Mouse (Mus musculus): Measurements from ENCODE around the gene Tmem245. TPM values are rescaled to one million over a fixed set of nuclear protein-coding genes. Genes with fewer than 3 reads are reported as not detected.

Gene Tmem245
- polyA plus RNA-seq, 1 experiment from 2014 or later: 11.6 TPM

DNA sequence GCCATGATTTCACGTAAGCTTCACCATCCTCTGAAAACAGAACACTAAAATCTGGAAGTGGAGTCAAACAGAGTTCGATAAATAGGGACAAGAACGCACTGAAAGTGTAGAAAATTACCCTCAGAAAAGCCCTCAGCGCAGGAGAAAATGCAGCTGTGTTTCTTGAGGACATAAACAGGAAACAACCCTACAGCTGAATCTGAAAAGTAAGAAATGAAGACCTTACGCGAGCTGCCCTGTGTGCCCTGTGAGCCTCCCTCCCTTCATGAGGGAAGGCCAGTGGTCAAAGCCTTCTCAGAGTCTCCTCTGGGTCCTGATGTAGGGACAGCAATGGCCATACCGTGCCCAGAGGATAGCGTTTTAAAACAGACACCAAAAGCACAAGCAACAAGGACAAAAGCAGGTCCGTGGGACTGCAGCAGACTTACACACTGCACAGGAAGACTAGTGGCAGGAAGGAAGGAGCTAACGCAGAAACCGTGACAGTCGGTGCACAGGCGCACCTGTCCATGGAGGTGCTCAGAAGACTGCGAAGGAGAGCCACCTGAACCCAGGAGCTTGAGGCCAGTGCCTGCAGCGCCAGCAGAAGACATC is 31.4 kb downstream of the Tmem245 start:
- Histone ChIP-seq H3K4me3 (no peak overlapping the region), H3K9ac (no peak overlapping the region), H3K4me1 (peaks cover 10% of the 10 kb centered on the region), H3K4me2 (replicated peaks) (no peak overlapping the region), H3K36me3 (peaks cover 56% of the 10 kb centered on the region), H3K27ac (no peak overlapping the region), H3K9me3 (no peaks in the 10 kb centered on the region), H3K27me3 (no peaks in the 10 kb centered on the region)
- WGBS: 85% methylated on average over 15 of the region's 15 CpGs
- ATAC-seq (ENCODE audit: low FRiP score, low read depth): no peak

DNA sequence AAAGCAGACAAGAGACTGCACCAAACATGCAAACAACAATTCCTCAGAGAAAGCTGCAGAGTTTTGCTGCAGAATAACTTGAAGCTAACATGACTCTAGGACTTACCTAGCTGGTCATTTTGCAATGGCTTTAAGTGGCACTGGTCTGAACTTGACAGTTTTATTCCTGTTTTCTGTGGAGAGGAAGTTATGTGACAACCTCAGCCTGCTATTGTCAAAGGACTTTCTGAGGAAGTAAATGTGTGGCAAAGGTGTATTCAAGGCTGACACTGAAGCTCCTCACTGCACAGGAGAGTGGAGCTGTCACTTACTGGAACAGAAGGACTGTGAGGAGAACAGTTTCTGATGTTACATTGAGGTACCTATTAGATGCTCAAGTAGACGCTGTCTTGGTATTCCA is 32.5 kb downstream of the Tmem245 start:
- Histone ChIP-seq H3K27ac (no peak overlapping the region), H3K27me3 (no peaks in the 10 kb centered on the region), H3K4me3 (no peak overlapping the region), H3K4me1 (peaks cover 18% of the 10 kb centered on the region), H3K36me3 (peaks cover 67% of the 10 kb centered on the region), H3K9ac (no peak overlapping the region), H3K4me2 (replicated peaks) (no peak overlapping the region), H3K9me3 (no peaks in the 10 kb centered on the region)
- no peak for ATAC-seq (ENCODE audit: low FRiP score, low read depth)
- 100% methylated on average over 1 of the region's 1 CpGs for WGBS

DNA sequence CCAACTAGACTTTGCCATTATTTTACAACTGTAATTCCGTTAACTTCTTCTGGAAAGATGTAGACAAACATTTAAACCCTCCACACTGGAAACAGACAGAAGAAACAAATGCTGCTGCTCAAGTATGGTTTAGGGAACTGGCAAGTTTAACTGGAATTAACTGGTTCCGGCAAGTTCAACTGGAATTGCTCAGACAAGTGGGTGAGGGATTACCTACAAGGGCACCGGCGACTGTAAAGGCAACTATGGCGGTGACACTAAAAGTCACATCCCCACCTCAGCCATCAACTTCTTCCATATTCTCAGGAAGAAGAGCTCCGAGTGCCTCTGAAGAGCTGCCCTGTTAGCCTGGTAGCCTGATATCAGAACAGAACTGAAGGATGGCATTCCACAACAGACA is 32.9 kb downstream of the Tmem245 start:
- Histone ChIP-seq H3K4me1 (peaks cover 22% of the 10 kb centered on the region), H3K27ac (no peak overlapping the region), H3K4me2 (replicated peaks) (no peak overlapping the region), H3K36me3 (peaks cover 71% of the 10 kb centered on the region), H3K27me3 (no peaks in the 10 kb centered on the region), H3K9me3 (no peaks in the 10 kb centered on the region), H3K9ac (no peak overlapping the region), H3K4me3 (no peak overlapping the region)
- ATAC-seq (ENCODE audit: low FRiP score, low read depth): no peak
- 91% methylated on average over 6 of the region's 6 CpGs for WGBS

DNA sequence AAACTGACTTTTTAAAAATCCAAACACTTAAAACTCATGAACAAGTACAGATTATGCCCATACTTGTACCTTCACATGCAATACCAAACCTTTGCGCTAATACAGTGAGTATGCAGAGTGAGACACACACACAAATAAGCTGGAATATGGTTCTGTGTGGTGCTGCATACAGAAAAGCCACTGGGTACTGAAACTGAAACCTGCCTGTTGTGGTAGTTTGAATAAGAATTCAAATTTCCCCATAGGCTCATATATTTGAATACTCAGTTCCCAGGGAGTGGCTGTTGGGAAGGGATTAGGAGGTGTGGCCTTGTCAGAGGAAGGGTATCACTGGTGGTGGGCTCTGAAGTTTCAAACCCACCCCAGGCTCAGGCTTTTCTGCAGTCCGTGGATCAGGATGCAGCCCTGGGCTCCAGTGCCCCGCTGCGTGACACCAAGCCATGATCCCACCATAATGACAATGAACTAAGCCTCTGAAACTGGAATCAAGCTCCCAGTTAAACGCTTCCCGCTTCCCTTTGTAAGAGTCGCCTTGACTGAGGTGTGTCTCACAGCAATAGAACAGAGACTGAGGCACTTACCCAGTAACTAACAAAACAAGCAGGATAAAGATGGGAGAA is 34.7 kb downstream of the Tmem245 start:
- no peak overlapping the region for H3K4me2 ChIP-seq (replicated peaks)
- whole genome bisulfite sequencing: 96% methylated on average over 7 of the region's 7 CpGs
- H3K27ac ChIP-seq: no peak overlapping the region
- H3K9ac ChIP-seq: no peak overlapping the region
- peaks cover 26% of the 10 kb centered on the region for H3K4me1 ChIP-seq
- peaks cover 72% of the 10 kb centered on the region for H3K36me3 ChIP-seq
- no peak overlapping the region for H3K4me3 ChIP-seq
- no peaks in the 10 kb centered on the region for H3K27me3 ChIP-seq
- ATAC-seq (ENCODE audit: low FRiP score, low read depth): no peak
- H3K9me3 ChIP-seq: no peaks in the 10 kb centered on the region

- peak; percentile 80; the same call in 1 of the 2 replicates for ATAC-seq (ENCODE audit: low FRiP score, low read depth)
- Histone ChIP-seq H3K9me3 (no peaks in the 10 kb centered on the region), H3K4me3 (no peak overlapping the region), H3K9ac (no peak overlapping the region), H3K27ac (peak overlapping the region; percentile 69), H3K27me3 (no peaks in the 10 kb centered on the region), H3K4me1 (peaks cover 26% of the 10 kb centered on the region), H3K4me2 (replicated peaks) (no peak overlapping the region), H3K36me3 (peaks cover 80% of the 10 kb centered on the region)
- 15% methylated on average over 3 of the region's 3 CpGs for WGBS
Measured at GRCm38 (mm10) chr4:56909568-56909967, 37.7 kb downstream of the Tmem245 start.

GRCm38 (mm10) chr4:56907671-56908070 is 39.6 kb downstream of the Tmem245 start:
- no peak overlapping the region for H3K27ac ChIP-seq
- no peak overlapping the region for H3K4me3 ChIP-seq
- ATAC-seq (ENCODE audit: low FRiP score, low read depth): no peak
- H3K9me3 ChIP-seq: no peaks in the 10 kb centered on the region
- H3K36me3 ChIP-seq: peaks cover 80% of the 10 kb centered on the region
- H3K27me3 ChIP-seq: no peaks in the 10 kb centered on the region
- H3K4me1 ChIP-seq: peaks cover 15% of the 10 kb centered on the region
- 87% methylated on average over 5 of the region's 5 CpGs for WGBS
- H3K9ac ChIP-seq: no peak overlapping the region
- H3K4me2 ChIP-seq (replicated peaks): no peak overlapping the region

- no peak overlapping the region for H3K4me3 ChIP-seq
- ATAC-seq (ENCODE audit: low FRiP score, low read depth): no peak
- 0 out of 2 replicates have a peak, but pooled peaks cover 1% of the 10 kb centered on the region for H3K9me3 ChIP-seq
- H3K4me2 ChIP-seq (replicated peaks): no peak overlapping the region
- H3K9ac ChIP-seq: no peak overlapping the region
- H3K4me1 ChIP-seq: peaks cover 15% of the 10 kb centered on the region
- WGBS: 96% methylated on average over 3 of the region's 3 CpGs
- no peak overlapping the region for H3K27ac ChIP-seq
- peaks cover 82% of the 10 kb centered on the region for H3K36me3 ChIP-seq
- H3K27me3 ChIP-seq: no peaks in the 10 kb centered on the region
Measured at GRCm38 (mm10) chr4:56906926-56907325, 40.3 kb downstream of the Tmem245 start.

GRCm38 (mm10) chr4:56905507-56905906 is 41.7 kb downstream of the Tmem245 start:
- no peak for ATAC-seq (ENCODE audit: low FRiP score, low read depth)
- H3K4me2 ChIP-seq (replicated peaks): no peak overlapping the region
- H3K9me3 ChIP-seq: peaks cover 6% of the 10 kb centered on the region; the same call in 1 of the 2 replicates
- peaks cover 15% of the 10 kb centered on the region for H3K4me1 ChIP-seq
- H3K27me3 ChIP-seq: no peaks in the 10 kb centered on the region
- no peak overlapping the region for H3K9ac ChIP-seq
- no peak overlapping the region for H3K27ac ChIP-seq
- H3K36me3 ChIP-seq: peaks cover 80% of the 10 kb centered on the region
- WGBS: 87% methylated on average over 5 of the region's 5 CpGs
- H3K4me3 ChIP-seq: no peak overlapping the region

GRCm38 (mm10) chr4:56901671-56902070 is 45.6 kb downstream of the Tmem245 start:
- Histone ChIP-seq H3K9me3 (peaks cover 6% of the 10 kb centered on the region; the same call in 1 of the 2 replicates), H3K4me1 (0 out of 2 replicates have a peak, but pooled peaks cover 4% of the 10 kb centered on the region), H3K27me3 (no peaks in the 10 kb centered on the region), H3K4me2 (replicated peaks) (no peak overlapping the region), H3K27ac (no peak overlapping the region), H3K36me3 (peaks cover 89% of the 10 kb centered on the region), H3K9ac (no peak overlapping the region), H3K4me3 (no peak overlapping the region)
- no peak for ATAC-seq (ENCODE audit: low FRiP score, low read depth)
- 92% methylated on average over 2 of the region's 2 CpGs for WGBS

DNA sequence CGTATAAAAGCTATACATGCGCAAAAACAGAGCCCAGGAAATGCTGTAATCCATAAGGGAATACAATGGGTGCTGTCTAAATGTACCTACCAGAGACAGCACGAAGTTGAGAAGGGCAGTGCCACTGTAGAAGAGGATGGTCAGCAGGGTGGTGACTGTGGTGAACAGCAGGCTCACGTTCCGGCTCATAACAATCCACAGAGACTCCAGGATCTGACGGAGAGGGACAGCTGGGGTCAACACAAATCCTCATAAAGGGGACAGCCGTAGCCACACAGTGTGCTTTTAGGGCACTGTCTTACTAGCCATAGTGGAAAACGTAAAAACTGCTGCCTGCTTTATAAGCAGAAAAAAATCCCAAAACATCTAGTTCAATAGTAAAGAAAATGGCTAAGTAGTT is 48.0 kb downstream of the Tmem245 start:
- ATAC-seq (ENCODE audit: low FRiP score, low read depth): no peak; the same call in 1 of the 2 replicates
- Histone ChIP-seq H3K9me3 (peaks cover 6% of the 10 kb centered on the region; the same call in 1 of the 2 replicates), H3K4me3 (no peak overlapping the region), H3K27me3 (no peaks in the 10 kb centered on the region), H3K36me3 (peaks cover 81% of the 10 kb centered on the region), H3K4me1 (0 out of 2 replicates have a peak, but pooled peaks cover 4% of the 10 kb centered on the region), H3K27ac (no peak overlapping the region), H3K9ac (no peak overlapping the region), H3K4me2 (replicated peaks) (no peak overlapping the region)
- 80% methylated on average over 8 of the region's 8 CpGs for WGBS

DNA sequence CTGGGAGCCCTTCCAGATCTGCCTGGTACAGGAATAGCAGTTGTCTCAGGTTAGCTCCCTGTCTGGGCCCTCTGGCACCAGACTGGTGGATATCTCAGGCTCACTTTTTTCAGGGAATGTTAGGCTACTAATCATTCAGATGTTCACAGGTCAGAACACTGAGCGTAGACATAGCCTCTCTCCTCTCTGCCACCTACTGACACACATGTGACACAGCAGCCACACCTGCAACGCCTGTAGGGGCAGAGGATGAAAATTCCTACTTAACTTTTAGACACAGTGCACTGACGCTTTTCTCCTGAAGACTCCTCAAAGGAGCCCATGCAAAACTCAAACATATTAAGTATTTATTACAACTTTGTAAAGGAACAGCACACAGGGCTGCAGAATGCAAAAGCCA is 49.7 kb downstream of the Tmem245 start:
- no peaks in the 10 kb centered on the region for H3K27me3 ChIP-seq
- peaks cover 70% of the 10 kb centered on the region for H3K36me3 ChIP-seq
- H3K27ac ChIP-seq: no peak overlapping the region
- H3K4me2 ChIP-seq (replicated peaks): no peak overlapping the region
- H3K4me3 ChIP-seq: no peak overlapping the region
- ATAC-seq (ENCODE audit: low FRiP score, low read depth): no peak
- 0 out of 2 replicates have a peak, but pooled peaks cover 4% of the 10 kb centered on the region for H3K4me1 ChIP-seq
- 79% methylated on average over 3 of the region's 3 CpGs for WGBS
- no peak overlapping the region for H3K9ac ChIP-seq
- peaks cover 6% of the 10 kb centered on the region; the same call in 1 of the 2 replicates for H3K9me3 ChIP-seq

- Histone ChIP-seq H3K27me3 (no peaks in the 10 kb centered on the region), H3K4me1 (no peaks in the 10 kb centered on the region), H3K9me3 (no peaks in the 10 kb centered on the region), H3K9ac (no peak overlapping the region), H3K27ac (no peak overlapping the region), H3K36me3 (peaks cover 74% of the 10 kb centered on the region), H3K4me3 (no peak overlapping the region), H3K4me2 (replicated peaks) (no peak overlapping the region)
- WGBS: 93% methylated on average over 3 of the region's 3 CpGs
- no peak for ATAC-seq (ENCODE audit: low FRiP score, low read depth)
Measured at GRCm38 (mm10) chr4:56894196-56894595, 53.0 kb downstream of the Tmem245 start.

All from limb, embryonic 13.5 days (tissue).